Mouse (Mus musculus): Measurements from ENCODE around the gene Mpdu1. TPM values are rescaled to one million over a fixed set of nuclear protein-coding genes. Genes with fewer than 3 reads are reported as not detected.
"Not testable (repeated sequence)": the region's sequence is repeated elsewhere in the genome, so short reads cannot be mapped to it uniquely, and the experiment has no call there.

Gene Mpdu1
- polyA plus RNA-seq, 1 experiment from 2014 or later = 63.4 TPM

GRCm38 (mm10) chr11:69704613-69705010 is 42.2 kb upstream of the Mpdu1 start:
- no peak for ATAC-seq (ENCODE audit: low read depth)
- 46% methylated on average over 2 of the region's 2 CpGs for WGBS
- no peaks in the 10 kb centered on the region for H3K27me3 ChIP-seq (ENCODE audit: control insufficient read depth, insufficient read depth, low read length)
- H3K4me3 ChIP-seq (ENCODE audit: low read depth, low read length) = no peak overlapping the region
- no peak overlapping the region for H3K9ac ChIP-seq (replicated peaks; ENCODE audit: low read depth, low read length)
- H3K4me2 ChIP-seq (ENCODE audit: low read depth, low read length) = no peak overlapping the region
- no peaks in the 10 kb centered on the region for H3K9me3 ChIP-seq (ENCODE audit: control insufficient read depth, low read length)
- H3K4me1 ChIP-seq (ENCODE audit: control insufficient read depth, insufficient read depth, low read length) = no peaks in the 10 kb centered on the region
- H3K27ac ChIP-seq (ENCODE audit: low read depth, low read length) = no peak overlapping the region
- no peaks in the 10 kb centered on the region for H3K36me3 ChIP-seq (ENCODE audit: control insufficient read depth, insufficient read depth, low read length)

DNA sequence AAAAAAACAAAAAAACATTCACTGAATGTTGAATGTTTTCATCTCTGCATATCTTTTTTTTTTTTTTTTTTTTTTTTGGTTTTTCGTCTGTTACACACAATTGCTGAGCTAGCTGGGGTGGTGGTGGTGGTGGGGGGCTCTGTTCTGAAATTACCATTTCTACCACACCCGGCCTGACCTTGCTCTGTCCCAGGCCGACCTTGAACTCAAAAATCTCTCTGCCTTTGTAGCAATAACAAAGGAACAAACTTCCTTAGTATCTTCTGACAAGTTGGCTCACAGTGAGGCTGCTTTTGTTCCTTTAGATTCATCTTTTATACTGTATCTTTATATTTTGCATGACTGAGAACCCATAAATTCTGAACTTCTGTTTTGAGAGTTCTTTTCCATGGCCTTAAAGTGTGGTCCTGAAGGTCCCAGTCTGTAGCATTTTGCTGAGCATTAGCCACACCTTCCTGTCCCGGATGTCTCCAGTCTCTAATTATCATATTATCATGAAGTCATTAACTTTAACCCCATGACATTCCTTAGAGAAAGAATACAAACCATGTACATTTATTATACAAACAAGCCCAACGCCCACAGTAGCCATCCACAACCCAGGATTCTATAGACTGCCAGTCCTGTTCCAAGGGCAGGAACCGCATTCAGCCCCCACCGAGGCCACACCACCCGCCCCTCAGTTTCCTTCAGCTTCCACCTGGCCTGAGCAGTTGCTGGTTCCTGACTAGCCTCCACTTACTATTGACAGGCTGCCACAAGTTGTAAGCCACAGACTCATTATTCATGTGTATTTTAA is 41.6 kb upstream of the Mpdu1 start:
- H3K9ac ChIP-seq (replicated peaks; ENCODE audit: low read depth, low read length) = no peak overlapping the region
- no peak for ATAC-seq (ENCODE audit: low read depth)
- no peaks in the 10 kb centered on the region for H3K27me3 ChIP-seq (ENCODE audit: control insufficient read depth, insufficient read depth, low read length)
- H3K4me3 ChIP-seq (ENCODE audit: low read depth, low read length) = no peak overlapping the region
- no peak overlapping the region for H3K4me2 ChIP-seq (ENCODE audit: low read depth, low read length)
- H3K9me3 ChIP-seq (ENCODE audit: control insufficient read depth, low read length) = no peaks in the 10 kb centered on the region
- no peak overlapping the region for H3K27ac ChIP-seq (ENCODE audit: low read depth, low read length)
- no peaks in the 10 kb centered on the region for H3K4me1 ChIP-seq (ENCODE audit: control insufficient read depth, insufficient read depth, low read length)
- H3K36me3 ChIP-seq (ENCODE audit: control insufficient read depth, insufficient read depth, low read length) = no peaks in the 10 kb centered on the region
- WGBS = 78% methylated on average over 8 of the region's 8 CpGs

DNA sequence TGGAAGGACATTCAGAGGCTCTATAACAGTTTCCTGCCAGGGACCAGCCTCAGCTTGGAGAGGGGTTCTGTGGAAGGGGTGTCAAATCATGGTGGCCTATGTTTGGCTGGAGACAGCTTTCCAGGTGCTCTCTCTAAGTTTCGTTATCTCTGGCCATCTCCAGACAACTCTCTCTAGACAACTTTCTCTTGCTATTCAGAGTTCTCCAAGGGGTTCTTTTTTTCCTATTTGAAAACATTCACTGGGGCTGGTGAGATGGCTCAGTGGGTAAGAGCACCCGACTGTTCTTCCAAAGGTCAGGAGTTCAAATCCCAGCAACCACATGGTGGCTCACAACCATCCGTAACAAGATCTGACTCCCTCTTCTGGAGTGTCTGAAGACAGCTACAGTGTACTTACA is 40.9 kb upstream of the Mpdu1 start:
- not testable (repeated sequence) for H3K27ac ChIP-seq (ENCODE audit: low read depth, low read length); H3K4me2 ChIP-seq (ENCODE audit: low read depth, low read length); H3K4me1 ChIP-seq (ENCODE audit: control insufficient read depth, insufficient read depth, low read length); H3K9ac ChIP-seq (replicated peaks; ENCODE audit: low read depth, low read length); H3K36me3 ChIP-seq (ENCODE audit: control insufficient read depth, insufficient read depth, low read length); ATAC-seq (ENCODE audit: low read depth); H3K9me3 ChIP-seq (ENCODE audit: control insufficient read depth, low read length); H3K27me3 ChIP-seq (ENCODE audit: control insufficient read depth, insufficient read depth, low read length); H3K4me3 ChIP-seq (ENCODE audit: low read depth, low read length)
- WGBS = 59% methylated on average over 2 of the region's 3 CpGs

- not testable (repeated sequence) for H3K9ac ChIP-seq (replicated peaks; ENCODE audit: low read depth, low read length); H3K27me3 ChIP-seq (ENCODE audit: control insufficient read depth, insufficient read depth, low read length); H3K36me3 ChIP-seq (ENCODE audit: control insufficient read depth, insufficient read depth, low read length); ATAC-seq (ENCODE audit: low read depth); H3K4me1 ChIP-seq (ENCODE audit: control insufficient read depth, insufficient read depth, low read length); H3K9me3 ChIP-seq (ENCODE audit: control insufficient read depth, low read length); H3K4me3 ChIP-seq (ENCODE audit: low read depth, low read length); H3K27ac ChIP-seq (ENCODE audit: low read depth, low read length); H3K4me2 ChIP-seq (ENCODE audit: low read depth, low read length)
- WGBS = 93% methylated on average over 10 of the region's 10 CpGs
These were observed 40.4 kb upstream of the Mpdu1 start for GRCm38 (mm10) chr11:69702886-69703285.

DNA sequence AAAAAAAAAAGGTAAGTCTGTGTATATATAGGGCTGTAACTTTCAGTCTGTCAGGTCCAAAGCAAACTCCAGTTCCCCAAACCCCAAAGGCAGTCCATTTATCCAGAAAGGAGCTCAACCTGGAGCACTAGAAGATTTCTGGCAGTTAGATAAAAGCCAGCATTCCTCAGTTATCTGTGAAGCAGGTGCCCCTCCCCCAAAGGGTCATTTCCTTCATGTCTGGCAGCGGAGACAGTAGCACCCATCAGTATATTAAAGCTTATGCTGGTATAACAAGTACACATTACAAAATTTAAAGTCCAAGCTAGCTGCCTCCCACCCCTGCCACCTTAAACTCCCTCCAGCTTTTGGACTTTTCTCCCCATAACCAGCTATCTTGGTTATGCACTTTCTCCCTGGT is 37.2 kb upstream of the Mpdu1 start:
- Histone ChIP-seq H3K27ac (ENCODE audit: low read depth, low read length) (no peak overlapping the region), H3K36me3 (ENCODE audit: control insufficient read depth, insufficient read depth, low read length) (no peaks in the 10 kb centered on the region), H3K27me3 (ENCODE audit: control insufficient read depth, insufficient read depth, low read length) (no peaks in the 10 kb centered on the region), H3K9me3 (ENCODE audit: control insufficient read depth, low read length) (no peaks in the 10 kb centered on the region), H3K4me1 (ENCODE audit: control insufficient read depth, insufficient read depth, low read length) (peaks cover 10% of the 10 kb centered on the region; the same call in 1 of the 2 replicates), H3K4me2 (ENCODE audit: low read depth, low read length) (no peak overlapping the region), H3K9ac (replicated peaks; ENCODE audit: low read depth, low read length) (no peak overlapping the region), H3K4me3 (ENCODE audit: low read depth, low read length) (no peak overlapping the region)
- ATAC-seq (ENCODE audit: low read depth) = no peak
- 64% methylated on average over 1 of the region's 1 CpGs for WGBS

GRCm38 (mm10) chr11:69698574-69698973 is 36.1 kb upstream of the Mpdu1 start:
- Histone ChIP-seq H3K9me3 (ENCODE audit: control insufficient read depth, low read length) (no peaks in the 10 kb centered on the region), H3K4me3 (ENCODE audit: low read depth, low read length) (no peak overlapping the region), H3K27me3 (ENCODE audit: control insufficient read depth, insufficient read depth, low read length) (no peaks in the 10 kb centered on the region), H3K27ac (ENCODE audit: low read depth, low read length) (no peak overlapping the region), H3K36me3 (ENCODE audit: control insufficient read depth, insufficient read depth, low read length) (no peaks in the 10 kb centered on the region), H3K9ac (replicated peaks; ENCODE audit: low read depth, low read length) (no peak overlapping the region), H3K4me2 (ENCODE audit: low read depth, low read length) (no peak overlapping the region), H3K4me1 (ENCODE audit: control insufficient read depth, insufficient read depth, low read length) (peaks cover 10% of the 10 kb centered on the region; the same call in 1 of the 2 replicates)
- 73% methylated on average over 5 of the region's 5 CpGs for WGBS
- ATAC-seq (ENCODE audit: low read depth) = no peak

DNA sequence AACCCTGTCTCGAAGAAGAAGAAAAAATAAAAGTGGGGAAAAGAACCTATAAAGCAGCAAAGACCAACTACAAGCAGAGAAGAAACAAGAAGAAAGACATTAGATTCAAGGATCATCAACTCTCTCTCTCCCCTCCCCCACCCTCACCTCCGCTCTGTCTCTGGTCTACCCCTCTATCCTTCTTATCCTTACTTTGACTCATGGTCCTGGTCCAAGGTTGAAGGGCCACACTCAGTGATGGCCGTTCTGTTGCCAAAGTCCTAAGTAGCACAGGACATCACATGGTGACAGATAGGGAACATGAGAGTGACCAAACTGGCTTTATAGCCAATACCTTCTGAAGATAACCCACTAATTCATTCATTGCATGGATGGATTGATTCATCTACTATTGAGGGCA is 35.0 kb upstream of the Mpdu1 start:
- 96% methylated on average over 3 of the region's 3 CpGs for WGBS
- Histone ChIP-seq H3K4me2 (ENCODE audit: low read depth, low read length) (no peak overlapping the region), H3K27me3 (ENCODE audit: control insufficient read depth, insufficient read depth, low read length) (no peaks in the 10 kb centered on the region), H3K27ac (ENCODE audit: low read depth, low read length) (no peak overlapping the region), H3K4me3 (ENCODE audit: low read depth, low read length) (no peak overlapping the region), H3K9me3 (ENCODE audit: control insufficient read depth, low read length) (no peaks in the 10 kb centered on the region), H3K36me3 (ENCODE audit: control insufficient read depth, insufficient read depth, low read length) (no peaks in the 10 kb centered on the region), H3K4me1 (ENCODE audit: control insufficient read depth, insufficient read depth, low read length) (peaks cover 10% of the 10 kb centered on the region; the same call in 1 of the 2 replicates), H3K9ac (replicated peaks; ENCODE audit: low read depth, low read length) (no peak overlapping the region)
- no peak for ATAC-seq (ENCODE audit: low read depth)

GRCm38 (mm10) chr11:69695361-69696181 is 33.1 kb upstream of the Mpdu1 start, which contains the start of the genes Tnfsf12 and Tnfsfm13:
TSS of gene Tnfsf12 (minus strand) at chr11:69695849.
TSS of gene Tnfsfm13 (minus strand) at chr11:69696098.
- H3K27me3 ChIP-seq (ENCODE audit: control insufficient read depth, insufficient read depth, low read length) = no peaks in the 10 kb centered on the region
- peaks cover 10% of the 10 kb centered on the region; the same call in 1 of the 2 replicates for H3K4me1 ChIP-seq (ENCODE audit: control insufficient read depth, insufficient read depth, low read length)
- under 1% methylated on average over 40 of the region's 41 CpGs for WGBS
- no peaks in the 10 kb centered on the region for H3K9me3 ChIP-seq (ENCODE audit: control insufficient read depth, low read length)
- H3K36me3 ChIP-seq (ENCODE audit: control insufficient read depth, insufficient read depth, low read length) = no peaks in the 10 kb centered on the region
- H3K9ac ChIP-seq (replicated peaks; ENCODE audit: low read depth, low read length) = peak within 1 kb of the TSS; percentile 64
- peak within 1 kb of the TSS; percentile 40 for H3K4me3 ChIP-seq (ENCODE audit: low read depth, low read length)
- H3K27ac ChIP-seq (ENCODE audit: low read depth, low read length) = no peak within 1 kb of the TSS
- peak within 1 kb of the TSS; percentile 81 for H3K4me2 ChIP-seq (ENCODE audit: low read depth, low read length)
- ATAC-seq (ENCODE audit: low read depth) = 0 out of 2 replicates have a peak, but pooled peaks have one; percentile 44

- ATAC-seq (ENCODE audit: low read depth) = no peak
- Histone ChIP-seq H3K27ac (ENCODE audit: low read depth, low read length) (no peak overlapping the region), H3K4me2 (ENCODE audit: low read depth, low read length) (peak overlapping the region; percentile 81), H3K4me3 (ENCODE audit: low read depth, low read length) (peak overlapping the region; percentile 40), H3K27me3 (ENCODE audit: control insufficient read depth, insufficient read depth, low read length) (no peaks in the 10 kb centered on the region), H3K9ac (replicated peaks; ENCODE audit: low read depth, low read length) (peak overlapping the region; percentile 64), H3K36me3 (ENCODE audit: control insufficient read depth, insufficient read depth, low read length) (no peaks in the 10 kb centered on the region), H3K9me3 (ENCODE audit: control insufficient read depth, low read length) (no peaks in the 10 kb centered on the region), H3K4me1 (ENCODE audit: control insufficient read depth, insufficient read depth, low read length) (peaks cover 10% of the 10 kb centered on the region; the same call in 1 of the 2 replicates)
- WGBS = 24% methylated on average over 6 of the region's 6 CpGs
These were observed 32.6 kb upstream of the Mpdu1 start for GRCm38 (mm10) chr11:69695046-69695360.

Measured in neural tube, embryonic 14.5 days (tissue).